Mouse (Mus musculus) stomach, postnatal 0 days (tissue): ENCODE results near the gene Cd44.

Experiments used
- CTCF ChIP-seq: IDR thresholded peaks from 2 replicates; pipeline ENCODE4 v1.5.1; 2016; ENCODE audit warnings: antibody characterized with exemption, low read depth, mild to moderate bottlenecking, moderate library complexity
- EP300 ChIP-seq: optimal IDR thresholded peaks from 2 replicates; pipeline ENCODE3; 2016; ENCODE audit warnings: antibody characterized with exemption

- TF ChIP-seq CTCF (no peak), EP300 (no peak)
Measured at GRCm38 (mm10) chr2:102831547-102831946, 69.9 kb downstream of the Cd44 start.
